Mouse (Mus musculus) kidney, embryonic 14.5 days (tissue): Measurements from ENCODE around the gene Zfp385a. TPM values are rescaled to one million over a fixed set of nuclear protein-coding genes. Genes with fewer than 3 reads are reported as not detected.
"Not testable (repeated sequence)": the region's sequence is repeated elsewhere in the genome, so short reads cannot be mapped to it uniquely, and the experiment has no call there.

Experiments used
- ATAC-seq: fragments of 200-750 bp; cut with Nextera tagmentation; 2 replicates; pipeline ENCODE4 v1.8.0; 2017; ENCODE audit warnings: moderate number of reproducible peaks, mild to moderate bottlenecking, moderate TSS enrichment, moderate library complexity; ENCODE audit not compliant: low FRiP score, low TSS enrichment
- H3K27ac ChIP-seq: fragments of 300-500 bp; sonication (generic); 2 replicates; pipeline ENCODE4 v1.5.1; 2014; ENCODE audit warnings: low read depth, mild to moderate bottlenecking, low read length, moderate library complexity, mixed read lengths
- H3K27me3 ChIP-seq: fragments of 300-500 bp; sonication (generic); 2 replicates; pipeline ENCODE4 v1.6.1; 2014; ENCODE audit warnings: mild to moderate bottlenecking, low read length; ENCODE audit not compliant: control insufficient read depth, insufficient read depth
- H3K36me3 ChIP-seq: fragments of 300-500 bp; sonication (generic); 2 replicates; pipeline ENCODE4 v1.6.1; 2014; ENCODE audit warnings: low read length, mixed read lengths; ENCODE audit not compliant: control insufficient read depth, insufficient read depth
- H3K4me1 ChIP-seq: fragments of 300-500 bp; sonication (generic); 2 replicates; pipeline ENCODE4 v1.6.1; 2014; ENCODE audit warnings: low read length, mixed read lengths; ENCODE audit not compliant: control insufficient read depth, insufficient read depth
- H3K4me2 ChIP-seq: fragments of 300-500 bp; sonication (generic); replicated peaks from 2 replicates; pipeline ENCODE4 v1.6.1; 2014; ENCODE audit warnings: low read depth, mild to moderate bottlenecking, low read length
- H3K4me3 ChIP-seq: fragments of 300-500 bp; sonication (generic); 2 replicates; pipeline ENCODE4 v1.5.1; 2014; ENCODE audit warnings: mild to moderate bottlenecking, low read length
- H3K9ac ChIP-seq: fragments of 300-500 bp; sonication (generic); 2 replicates; pipeline ENCODE4 v1.6.1; 2014; ENCODE audit warnings: low read depth, mild to moderate bottlenecking, low read length, moderate library complexity
- H3K9me3 ChIP-seq: fragments of 300-500 bp; sonication (generic); 2 replicates; pipeline ENCODE4 v1.6.1; 2016; ENCODE audit warnings: low read length; ENCODE audit not compliant: control insufficient read depth
- WGBS: fragments of 180-500 bp; shearing (Covaris S2); extraction: QIAGEN DNeasy Blood & Tissue Kit; methylation state at CpG from one replicate; pipeline ENCODE4 v1.1.7; 2014; 5-methylcytosine and 5-hydroxymethylcytosine counted together
- polyA plus RNA-seq: library from polyadenylated mRNA; unstranded; fragments of >200 nt; fragmentation: Nextera tagmentation; extraction: Ambion mirVana; gene quantifications from 2 replicates; pipeline ENCODE4 v1.2.1, GENCODE M21; 2014

Zfp385a gene
- polyA plus RNA-seq, 1 experiment from 2014 or later, result 18.2 TPM

DNA sequence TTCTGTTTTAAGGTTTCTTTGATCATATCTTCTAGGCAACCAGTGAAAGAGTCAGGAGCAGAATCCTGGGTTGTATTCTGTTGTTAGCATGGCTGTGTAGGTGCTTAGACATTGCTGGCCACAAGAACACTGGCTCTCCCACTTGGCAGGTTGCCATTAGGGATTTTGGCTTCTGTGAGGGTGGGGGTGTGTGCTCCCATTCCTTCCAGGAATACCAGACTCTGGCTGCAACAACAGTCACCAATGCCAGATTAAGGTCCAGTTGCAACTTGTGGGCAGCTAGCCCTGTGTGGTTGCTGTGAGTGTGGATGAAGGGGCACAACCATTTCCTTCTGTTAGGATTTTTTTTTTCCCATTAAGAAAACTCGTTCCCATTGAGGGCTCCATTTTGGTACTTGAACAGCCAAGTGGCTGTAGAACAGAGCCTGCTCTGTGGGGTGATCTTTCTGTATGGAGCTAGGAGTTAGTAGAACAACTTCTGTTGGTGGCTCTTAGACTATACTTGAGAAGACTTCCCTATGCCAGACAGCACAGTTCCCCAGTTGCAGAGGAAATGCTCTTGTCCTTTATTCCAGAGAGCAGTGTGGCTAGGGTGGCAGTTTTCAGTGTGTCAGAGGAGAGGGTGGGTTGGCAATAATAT lies 54.0 kb downstream of the Zfp385a start:
- peaks cover 26% of the 10 kb centered on the region for H3K4me1 ChIP-seq
- no peak overlapping the region for H3K9ac ChIP-seq
- H3K27me3 ChIP-seq, result no peaks in the 10 kb centered on the region
- WGBS, result 74% methylated on average over 1 of the region's 1 CpGs
- no peak for ATAC-seq
- H3K4me2 ChIP-seq, result no peak overlapping the region
- H3K36me3 ChIP-seq, result peaks cover 16% of the 10 kb centered on the region
- H3K9me3 ChIP-seq, result no peaks in the 10 kb centered on the region
- H3K27ac ChIP-seq, result no peak overlapping the region
- no peak overlapping the region for H3K4me3 ChIP-seq

DNA sequence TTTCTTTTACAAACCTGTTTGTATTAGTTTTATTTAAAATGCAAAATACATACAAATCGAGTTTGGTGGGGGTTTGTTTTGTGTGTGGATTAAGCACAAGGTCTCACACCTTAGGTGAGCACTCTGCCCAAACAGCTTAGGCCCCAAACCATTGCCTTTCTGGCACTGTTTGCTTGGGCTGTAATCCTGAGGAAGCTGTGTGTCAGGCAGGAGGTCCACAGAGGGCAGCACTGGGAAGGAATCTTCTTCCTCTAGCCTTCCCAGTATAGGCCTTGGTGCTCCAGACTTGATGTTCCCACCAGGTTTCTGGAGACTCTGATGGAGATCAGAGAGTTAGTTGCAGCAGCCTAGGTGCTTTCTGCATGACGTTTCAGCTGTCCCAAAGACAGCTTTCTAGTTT lies 55.2 kb downstream of the Zfp385a start:
- no peaks in the 10 kb centered on the region for H3K9me3 ChIP-seq
- no peak for ATAC-seq
- H3K4me2 ChIP-seq, result no peak overlapping the region
- H3K36me3 ChIP-seq, result peaks cover 10% of the 10 kb centered on the region; the same call in 1 of the 2 replicates
- H3K27me3 ChIP-seq, result no peaks in the 10 kb centered on the region
- WGBS, result 19% methylated on average over 2 of the region's 2 CpGs
- no peak overlapping the region for H3K27ac ChIP-seq
- H3K9ac ChIP-seq, result no peak overlapping the region
- H3K4me1 ChIP-seq, result peaks cover 17% of the 10 kb centered on the region
- no peak overlapping the region for H3K4me3 ChIP-seq

DNA sequence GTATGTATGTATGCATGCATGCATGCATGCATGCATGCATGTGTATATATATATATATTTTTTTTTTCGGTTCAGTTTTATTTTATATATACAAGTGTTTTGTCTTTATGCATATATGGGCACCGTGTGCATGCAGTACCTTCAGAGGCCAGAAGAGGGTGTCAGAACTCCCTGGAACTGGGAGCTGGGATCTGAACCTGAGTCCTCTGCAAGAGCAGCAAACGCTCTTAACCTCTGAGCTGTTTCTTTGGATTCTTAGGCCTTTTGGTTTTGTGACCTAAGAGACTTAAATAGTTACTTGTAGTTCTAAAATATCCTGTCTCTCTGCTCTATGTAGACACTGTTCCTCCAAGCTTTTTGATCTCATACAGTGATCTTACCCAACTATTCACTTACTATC lies 55.8 kb downstream of the Zfp385a start:
- WGBS, result 60% methylated on average over 3 of the region's 3 CpGs
- no peak for ATAC-seq

DNA sequence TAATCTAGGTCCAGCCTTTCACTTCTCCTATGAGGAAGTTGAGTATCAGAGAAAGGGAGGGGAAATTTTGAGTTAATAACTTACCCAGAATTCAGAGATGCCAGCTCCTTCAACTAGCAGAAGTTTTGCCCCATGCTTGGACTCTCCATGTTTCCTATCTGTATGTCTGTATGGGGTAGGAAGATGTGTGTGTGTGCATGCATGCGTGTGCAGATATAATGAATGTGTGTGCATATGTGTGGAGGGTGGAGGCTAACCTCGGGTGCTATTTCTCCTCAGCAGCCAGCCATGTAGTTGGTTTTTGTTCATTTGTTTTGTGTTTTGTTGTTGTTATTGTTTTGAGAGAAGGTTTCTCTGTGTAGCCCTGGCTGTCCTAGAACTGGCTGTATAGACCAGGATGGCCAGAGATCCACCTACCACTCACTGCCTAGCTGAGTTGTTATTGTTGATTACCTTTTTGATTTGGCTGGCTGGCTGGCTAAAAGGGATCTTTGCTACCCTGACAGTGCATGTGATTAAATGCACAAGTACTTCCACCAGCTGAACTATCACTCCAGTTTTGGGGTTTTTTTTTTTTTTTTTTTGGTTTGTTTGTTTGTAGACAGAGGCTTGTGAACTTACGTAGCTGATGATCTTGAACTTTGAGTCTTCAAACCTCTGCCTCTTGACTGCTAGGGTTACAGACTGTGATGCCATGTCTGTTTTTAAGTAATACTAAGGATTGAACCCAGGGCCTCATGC lies 58.3 kb downstream of the Zfp385a start:
- H3K9ac ChIP-seq, result no peak overlapping the region
- WGBS, result 86% methylated on average over 3 of the region's 3 CpGs
- H3K4me3 ChIP-seq, result no peak overlapping the region
- H3K36me3 ChIP-seq, result peaks cover 3% of the 10 kb centered on the region; the same call in 1 of the 2 replicates
- no peaks in the 10 kb centered on the region for H3K9me3 ChIP-seq
- no peak overlapping the region for H3K27ac ChIP-seq
- H3K4me2 ChIP-seq, result no peak overlapping the region
- H3K4me1 ChIP-seq, result peaks cover 13% of the 10 kb centered on the region; the same call in 1 of the 2 replicates
- ATAC-seq, result no peak
- no peaks in the 10 kb centered on the region for H3K27me3 ChIP-seq

More for the DNA sequence above, 55.8 kb downstream of the Zfp385a start:
- peaks cover 6% of the 10 kb centered on the region; the same call in 1 of the 2 replicates for H3K36me3 ChIP-seq
- H3K9ac ChIP-seq, result no peak overlapping the region
- no peak overlapping the region for H3K4me3 ChIP-seq
- peaks cover 12% of the 10 kb centered on the region for H3K4me1 ChIP-seq
- H3K4me2 ChIP-seq, result no peak overlapping the region
- H3K27ac ChIP-seq, result no peak overlapping the region
- H3K27me3 ChIP-seq, result no peaks in the 10 kb centered on the region
- H3K9me3 ChIP-seq, result no peaks in the 10 kb centered on the region

DNA sequence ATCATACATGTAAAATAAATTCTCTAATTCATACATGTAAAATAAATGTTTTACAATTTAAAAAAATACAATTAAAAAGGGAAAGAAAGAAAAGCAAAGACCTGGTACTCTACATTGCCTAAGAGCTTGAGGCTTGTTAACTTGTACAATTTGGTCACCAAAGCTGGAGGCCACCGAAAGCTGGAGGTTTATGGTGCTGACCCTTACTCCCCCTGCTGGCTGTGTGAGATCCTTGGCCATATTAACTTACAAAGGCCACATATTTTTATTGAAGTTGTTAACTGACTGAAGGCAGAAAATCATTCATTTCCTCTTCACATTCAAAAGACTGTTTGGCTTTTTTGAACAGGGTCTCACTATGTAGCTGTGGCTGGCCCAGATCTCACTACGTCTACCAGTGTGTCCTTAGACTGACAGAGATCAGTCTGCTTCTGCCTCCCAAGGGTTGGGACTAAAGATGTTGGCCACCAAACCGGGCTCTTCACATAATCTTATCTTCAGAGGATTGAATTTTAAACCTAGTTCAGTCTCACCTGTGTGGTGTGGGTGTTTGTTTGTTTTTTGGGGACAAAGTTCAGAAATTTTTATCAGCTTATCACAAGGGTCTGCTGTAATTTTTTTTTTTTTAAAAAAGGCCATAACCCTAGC lies 59.0 kb downstream of the Zfp385a start:
- H3K27me3 ChIP-seq, result no peaks in the 10 kb centered on the region
- H3K36me3 ChIP-seq, result peaks cover 3% of the 10 kb centered on the region; the same call in 1 of the 2 replicates
- ATAC-seq, result 0 out of 2 replicates have a peak, but pooled peaks have one; percentile 52
- H3K4me1 ChIP-seq, result peaks cover 13% of the 10 kb centered on the region; the same call in 1 of the 2 replicates
- no peak overlapping the region for H3K27ac ChIP-seq
- H3K4me2 ChIP-seq, result no peak overlapping the region
- no peaks in the 10 kb centered on the region for H3K9me3 ChIP-seq
- 50% methylated on average over 3 of the region's 3 CpGs for WGBS
- no peak overlapping the region for H3K4me3 ChIP-seq
- H3K9ac ChIP-seq, result no peak overlapping the region

DNA sequence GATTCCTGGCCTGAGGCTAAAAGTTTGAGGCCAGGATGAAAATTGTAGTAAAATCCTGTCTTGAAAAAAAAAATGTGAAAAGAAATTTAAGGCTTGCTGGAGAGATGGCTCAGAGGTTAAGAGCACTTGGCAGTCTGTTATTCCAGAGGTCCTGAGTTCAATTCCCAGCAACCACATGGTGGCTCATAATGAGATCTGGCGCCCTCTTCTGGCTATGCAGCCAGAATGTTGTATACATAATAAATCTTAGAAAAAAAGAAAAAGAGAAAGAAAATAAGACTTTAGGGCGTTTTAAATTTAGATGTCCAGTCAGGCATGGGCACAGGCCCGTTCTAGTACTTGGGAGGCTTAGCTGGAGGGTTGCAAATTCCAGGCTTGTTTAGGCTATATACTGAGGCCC lies 60.1 kb downstream of the Zfp385a start:
- Histone ChIP-seq H3K27me3 (no peaks in the 10 kb centered on the region), H3K36me3 (peaks cover 3% of the 10 kb centered on the region; the same call in 1 of the 2 replicates), H3K4me1 (peaks cover 4% of the 10 kb centered on the region; the same call in 1 of the 2 replicates), H3K9me3 (no peaks in the 10 kb centered on the region), H3K27ac (no peak overlapping the region), H3K9ac (no peak overlapping the region), H3K4me2 (no peak overlapping the region), H3K4me3 (no peak overlapping the region)
- ATAC-seq, result no peak
- 46% methylated on average over 3 of the region's 3 CpGs for WGBS

DNA sequence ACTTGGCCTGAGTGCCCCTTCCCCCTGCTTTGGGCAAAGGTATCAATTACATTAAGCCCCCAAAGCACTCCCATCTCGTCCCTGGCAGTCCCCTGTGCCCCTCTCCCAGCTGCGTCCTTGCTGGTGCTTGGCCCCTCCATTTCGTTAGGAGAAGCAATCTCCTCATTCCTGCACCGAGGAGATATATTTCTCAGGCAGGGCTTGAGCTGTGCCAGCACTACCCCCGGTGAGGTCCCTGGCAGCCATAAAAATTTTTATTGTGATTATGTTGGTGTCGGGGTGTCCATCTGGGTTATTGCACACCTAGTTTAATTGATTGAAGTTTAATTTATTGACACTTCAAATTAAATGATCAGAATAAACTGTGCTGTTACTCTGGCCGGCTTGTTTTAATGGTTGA lies 61.9 kb downstream of the Zfp385a start:
- no peaks in the 10 kb centered on the region for H3K9me3 ChIP-seq
- WGBS, result 18% methylated on average over 7 of the region's 7 CpGs
- H3K27ac ChIP-seq, result no peak overlapping the region
- no peak overlapping the region for H3K4me2 ChIP-seq
- peaks cover 3% of the 10 kb centered on the region; the same call in 1 of the 2 replicates for H3K36me3 ChIP-seq
- no peaks in the 10 kb centered on the region for H3K27me3 ChIP-seq
- ATAC-seq, result no peak
- H3K4me1 ChIP-seq, result peaks cover 4% of the 10 kb centered on the region; the same call in 1 of the 2 replicates
- no peak overlapping the region for H3K4me3 ChIP-seq
- H3K9ac ChIP-seq, result no peak overlapping the region; the same call in 1 of the 2 replicates

DNA sequence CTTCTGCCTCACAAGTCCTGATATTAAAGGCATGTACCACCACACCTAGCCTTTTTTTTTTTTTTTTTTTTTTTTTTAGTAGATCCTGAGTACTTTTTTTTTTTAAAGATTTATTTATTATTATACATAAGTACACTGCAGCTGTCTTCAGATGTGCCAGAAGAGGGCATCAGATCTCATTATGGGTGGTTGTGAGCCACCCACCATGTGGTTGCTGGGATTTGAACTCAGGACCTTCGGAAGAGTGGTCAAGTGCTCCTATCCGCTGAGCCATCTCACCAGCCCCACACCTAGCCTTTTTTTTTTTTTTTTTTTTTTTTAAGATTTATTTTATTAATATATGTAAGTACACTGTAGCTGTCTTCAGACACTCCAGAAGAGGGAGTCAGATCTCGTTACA lies 64.0 kb downstream of the Zfp385a start:
- not testable (repeated sequence) for H3K27me3 ChIP-seq, H3K36me3 ChIP-seq, H3K4me3 ChIP-seq, H3K4me2 ChIP-seq, H3K4me1 ChIP-seq, ATAC-seq, H3K27ac ChIP-seq, H3K9me3 ChIP-seq, H3K9ac ChIP-seq
- WGBS, result 95% methylated on average over 2 of the region's 3 CpGs
